Mouse (Mus musculus): ENCODE results near the gene Fam129b.
"Not testable (repeated sequence)": the region's sequence is repeated elsewhere in the genome, so short reads cannot be mapped to it uniquely, and the experiment has no call there.

Fam129b gene

GRCm38 (mm10) chr2:32875675-32876489 is at the start of gene Fam129b:
TSS of gene Fam129b (plus strand) at chr2:32876114.
- DNase-seq (ENCODE audit: low spot score) = peak; percentile 86

DNA sequence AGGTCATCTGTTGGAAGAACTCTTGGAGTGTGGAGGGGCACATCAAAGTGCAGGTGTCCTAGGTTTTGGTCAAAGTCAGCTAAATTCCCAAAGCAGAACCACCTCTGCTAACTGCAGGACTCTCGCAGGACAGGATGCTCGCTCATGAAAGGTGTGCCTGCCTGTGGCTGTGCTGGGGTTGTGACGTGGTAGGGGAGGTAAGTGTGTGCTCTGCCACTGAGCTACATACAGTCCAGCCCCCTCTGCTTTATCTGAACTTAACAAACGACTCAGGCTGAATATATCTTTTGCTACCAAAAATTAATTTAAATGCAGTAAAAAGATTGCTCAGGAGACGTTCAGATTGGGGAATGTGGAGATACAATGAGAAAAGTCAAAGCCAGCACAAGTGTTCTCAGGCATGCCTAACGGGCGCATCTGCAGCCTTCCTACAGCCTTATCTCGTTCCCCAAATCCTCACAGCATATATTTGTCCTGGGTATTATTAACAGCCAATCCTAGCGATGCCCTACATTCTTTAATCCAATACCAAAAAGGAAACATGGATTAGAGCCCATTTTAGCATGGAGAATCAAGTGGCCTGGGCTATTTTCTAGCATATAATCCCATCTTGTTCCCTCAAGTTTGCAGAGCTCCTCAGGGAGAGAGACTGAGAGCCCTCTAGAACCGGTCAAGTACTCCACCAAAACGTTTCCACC is 46.8 kb upstream of the Fam129b start:
- DNase-seq (ENCODE audit: low spot score) = no peak

DNA sequence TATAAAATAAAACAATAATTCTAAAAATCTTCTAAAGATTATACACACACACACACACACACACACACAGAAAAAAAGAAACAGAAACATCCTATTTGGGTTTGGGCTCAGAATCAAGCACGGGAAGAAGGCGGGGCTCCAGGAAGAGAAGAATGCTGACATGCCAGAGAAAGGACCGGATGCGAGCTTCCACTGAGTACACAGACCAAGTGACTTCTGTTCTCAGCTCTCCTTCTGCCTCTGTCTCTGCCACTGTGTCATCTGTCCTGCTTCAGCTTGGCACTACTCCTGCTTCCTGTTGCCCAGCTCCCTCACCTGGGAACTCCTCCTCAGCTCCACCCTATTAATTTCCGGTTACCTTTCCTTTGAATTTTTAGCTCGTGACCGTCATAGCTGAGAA is 41.4 kb upstream of the Fam129b start:
- no peak for DNase-seq (ENCODE audit: low spot score)

DNA sequence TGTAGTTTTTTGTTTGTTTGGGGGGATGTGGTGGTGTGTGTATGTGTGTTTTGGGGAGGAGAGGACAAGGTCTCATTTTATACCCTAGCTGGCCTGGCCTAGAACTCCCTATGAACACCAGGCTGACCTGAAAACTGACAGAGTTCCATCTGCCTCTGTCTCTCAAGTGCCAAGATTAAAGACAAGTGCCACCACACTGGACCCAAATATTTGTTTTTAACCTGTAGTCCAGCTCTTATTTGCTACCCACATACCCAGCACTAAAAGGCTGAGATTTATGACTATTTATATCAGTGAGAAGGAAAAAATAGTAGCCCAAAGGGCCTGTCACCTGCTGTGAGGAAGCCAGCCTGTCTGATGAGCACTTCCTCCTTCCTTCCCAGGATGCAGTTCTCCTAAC is 40.3 kb upstream of the Fam129b start:
- DNase-seq (ENCODE audit: low spot score) = no peak

GRCm38 (mm10) chr2:32838147-32838884 is 37.6 kb upstream of the Fam129b start:
- no peak for DNase-seq (ENCODE audit: low spot score)

DNA sequence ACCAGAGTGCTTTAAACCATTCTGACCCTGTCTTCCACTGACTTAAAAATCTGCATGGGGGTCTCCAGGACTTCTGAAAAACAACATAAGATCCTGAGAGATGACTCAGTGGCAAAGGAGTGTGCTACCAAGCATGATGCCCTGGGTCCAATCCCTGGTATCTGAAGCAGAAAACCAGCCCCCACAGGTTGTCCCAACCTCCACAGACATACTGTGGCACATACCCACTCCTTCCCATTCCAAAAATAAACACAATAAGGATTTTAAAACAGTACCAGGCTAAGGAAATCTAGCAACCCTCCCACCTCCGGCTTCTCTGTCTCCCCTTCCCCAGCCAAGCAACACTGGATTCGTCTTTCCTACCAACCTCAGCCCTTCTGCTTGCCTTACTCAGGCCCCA is 36.7 kb upstream of the Fam129b start:
- DNase-seq (ENCODE audit: low spot score) = no peak

GRCm38 (mm10) chr2:32841099-32841498 is 34.8 kb upstream of the Fam129b start:
- no peak for DNase-seq (ENCODE audit: low spot score)

- no peak for DNase-seq (ENCODE audit: low spot score)
Observed at GRCm38 (mm10) chr2:32842558-32842957, 33.4 kb upstream of the Fam129b start.

GRCm38 (mm10) chr2:32845572-32846100 is 30.3 kb upstream of the Fam129b start:
- no peak for DNase-seq (ENCODE audit: low spot score)

DNA sequence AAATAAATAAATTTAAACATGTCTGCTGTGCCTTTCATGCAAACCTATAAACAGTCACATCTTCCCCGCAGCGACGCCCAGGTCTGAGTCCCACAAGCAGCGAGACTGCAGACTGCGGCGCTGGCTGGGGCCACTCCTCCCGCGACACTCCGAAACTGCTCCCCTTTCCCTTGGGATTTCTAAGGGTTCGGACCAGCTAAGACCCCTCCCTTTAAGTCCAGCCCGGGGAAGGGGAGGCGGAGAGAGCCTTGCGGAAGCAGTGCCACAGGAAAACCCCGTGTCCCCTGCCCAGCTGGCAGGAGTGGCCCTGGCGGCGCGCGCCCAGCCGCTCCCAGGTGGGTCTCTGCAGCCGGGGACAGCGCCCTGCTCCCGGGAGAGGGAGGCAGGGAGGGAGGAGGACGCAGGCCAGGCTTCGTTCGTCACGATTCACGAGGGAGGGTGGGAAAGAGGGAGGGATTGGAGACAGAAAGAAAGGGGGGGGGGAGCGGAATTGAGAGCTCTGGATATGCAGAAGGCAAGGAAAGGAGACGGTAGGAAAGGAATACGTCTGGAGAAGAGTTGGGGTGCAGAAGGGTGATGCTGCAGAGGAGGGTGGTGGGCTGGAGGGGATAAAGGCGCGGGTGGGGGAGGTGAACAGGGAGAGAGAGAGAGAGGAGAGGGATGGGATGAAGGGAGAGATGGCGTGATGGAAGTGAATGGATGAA is 29.7 kb upstream of the Fam129b start:
- DNase-seq (ENCODE audit: low spot score) = peak; percentile 40

GRCm38 (mm10) chr2:32846805-32847467 is 29.0 kb upstream of the Fam129b start, which contains the start of gene Stxbp1:
TSS of gene Stxbp1 (minus strand) at chr2:32847245.
- DNase-seq (ENCODE audit: low spot score) = peak; percentile 72

GRCm38 (mm10) chr2:32847468-32847821 is 28.5 kb upstream of the Fam129b start:
- no peak for DNase-seq (ENCODE audit: low spot score)

DNA sequence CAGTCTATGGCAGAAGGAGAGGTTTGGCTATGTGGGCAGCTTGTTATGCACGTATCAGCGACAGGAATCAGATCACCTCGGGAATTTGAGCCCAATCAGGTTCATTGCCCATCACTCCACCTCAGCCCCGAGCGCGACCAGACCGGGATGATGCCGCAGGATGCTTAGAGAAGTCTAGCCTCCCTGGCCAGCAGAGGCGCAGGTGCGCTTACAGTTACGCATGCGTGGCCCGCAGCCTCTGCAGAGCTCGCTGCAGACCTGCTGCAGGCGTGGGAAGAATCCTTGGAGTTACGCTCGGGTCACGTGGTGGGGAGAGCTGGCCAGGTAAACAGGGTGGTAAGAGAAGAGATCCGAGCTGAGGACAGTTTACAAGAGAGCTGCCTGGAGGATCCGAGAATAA is 23.8 kb upstream of the Fam129b start:
- DNase-seq (ENCODE audit: low spot score) = no peak

DNA sequence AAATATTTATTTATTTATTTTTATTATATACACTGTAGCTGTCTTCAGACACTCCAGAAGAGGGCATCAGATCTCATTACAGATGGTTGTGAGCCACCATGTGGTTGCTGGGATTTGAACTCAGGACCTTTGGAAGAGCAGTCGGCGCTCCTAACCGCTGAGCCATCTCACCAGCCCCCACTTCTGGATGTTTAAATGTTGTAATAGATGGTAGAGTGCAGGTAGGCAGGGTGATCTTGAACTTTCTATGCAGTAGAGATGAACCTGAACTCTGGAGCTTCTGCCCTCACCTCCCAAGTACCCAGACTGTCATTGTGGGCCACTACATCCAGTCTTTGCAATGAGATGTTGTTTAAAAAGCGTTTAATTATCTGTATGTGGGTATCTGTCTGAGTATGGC is 22.2 kb upstream of the Fam129b start:
- DNase-seq (ENCODE audit: low spot score) = not testable (repeated sequence)

DNA sequence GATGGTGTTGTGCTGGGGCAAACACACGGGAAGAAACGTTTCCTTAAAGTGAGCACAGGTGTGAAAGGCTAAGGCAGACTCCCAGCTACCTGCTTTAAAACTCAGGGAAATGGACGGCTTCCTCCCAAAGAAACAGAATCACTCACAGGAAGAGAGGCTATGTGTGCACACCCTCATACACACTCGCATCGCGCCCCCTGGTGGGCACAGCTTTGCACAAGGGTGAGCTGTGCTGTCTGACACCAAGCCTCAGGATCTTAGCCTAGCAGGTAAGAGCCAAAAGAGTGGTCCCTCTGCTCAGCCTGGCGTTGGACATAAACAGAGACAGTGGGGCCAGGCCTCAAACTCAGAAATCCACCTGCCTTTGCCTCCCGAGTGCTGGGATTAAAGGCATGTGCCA is 21.7 kb upstream of the Fam129b start:
- peak; percentile 78 for DNase-seq (ENCODE audit: low spot score)

- no peak for DNase-seq (ENCODE audit: low spot score)
Observed at GRCm38 (mm10) chr2:32855046-32855785, 20.7 kb upstream of the Fam129b start.

- no peak for DNase-seq (ENCODE audit: low spot score)
Observed at GRCm38 (mm10) chr2:32855790-32856465, 20.0 kb upstream of the Fam129b start.

- DNase-seq (ENCODE audit: low spot score) = no peak
Observed at GRCm38 (mm10) chr2:32857584-32857983, 18.3 kb upstream of the Fam129b start.

GRCm38 (mm10) chr2:32859010-32859621 is 16.8 kb upstream of the Fam129b start:
- no peak for DNase-seq (ENCODE audit: low spot score)

DNA sequence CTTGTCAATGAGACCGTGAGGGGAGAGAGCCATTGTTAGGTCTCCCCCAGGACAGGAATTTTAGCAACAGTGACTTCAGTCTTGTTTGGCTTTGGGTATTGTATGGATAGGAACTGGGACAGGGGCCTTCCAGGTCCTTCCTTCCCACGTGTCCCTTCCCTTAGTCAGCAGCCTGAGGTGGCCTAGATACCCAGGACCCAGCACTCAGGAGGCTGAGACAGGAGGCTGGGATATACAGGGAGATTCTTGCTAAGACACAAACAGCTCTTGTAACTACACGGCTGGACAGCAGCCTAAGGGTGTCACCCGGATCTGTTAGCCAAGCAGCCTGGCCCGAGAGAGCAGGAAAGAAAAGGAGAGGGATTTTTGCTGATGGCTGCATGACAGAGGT is 16.3 kb upstream of the Fam129b start:
- no peak for DNase-seq (ENCODE audit: low spot score)

All from ovary, postnatal 10 days (tissue).